Mouse (Mus musculus) stomach, embryonic 14.5 days (tissue): ENCODE data around the gene Ralb. TPM values are rescaled to one million over a fixed set of nuclear protein-coding genes. Genes with fewer than 3 reads are reported as not detected.
A peak's percentile ranks its signal among the peaks of the same experiment; 100 is the strongest.

ENCODE experiments used
- ATAC-seq: fragments of 200-750 bp; cut with Nextera tagmentation; 2 replicates; pipeline ENCODE4 v1.8.0; 2017; ENCODE audit warnings: low read depth, moderate TSS enrichment; ENCODE audit not compliant: insufficient number of reproducible peaks, insufficient read depth, low FRiP score
- H3K27ac ChIP-seq: fragments of 300-500 bp; sonication (generic); 2 replicates; pipeline ENCODE4 v1.5.1; 2014; ENCODE audit warnings: mild to moderate bottlenecking, low read length, moderate library complexity, mixed read lengths
- H3K27me3 ChIP-seq: fragments of 300-500 bp; sonication (generic); 2 replicates; pipeline ENCODE4 v1.6.1; 2014; ENCODE audit warnings: low read length, control low read depth, mixed read lengths; ENCODE audit not compliant: control insufficient read depth, insufficient read depth
- H3K36me3 ChIP-seq: fragments of 300-500 bp; sonication (generic); 2 replicates; pipeline ENCODE4 v1.6.1; 2014; ENCODE audit warnings: mild to moderate bottlenecking, control low read depth, low read length, moderate library complexity, mixed read lengths; ENCODE audit not compliant: control insufficient read depth, insufficient read depth
- H3K4me1 ChIP-seq: fragments of 300-500 bp; sonication (generic); 2 replicates; pipeline ENCODE4 v1.6.1; 2014; ENCODE audit warnings: low read length, control low read depth, mixed read lengths; ENCODE audit not compliant: control insufficient read depth, insufficient read depth
- H3K4me2 ChIP-seq: fragments of 300-500 bp; sonication (generic); replicated peaks from 2 replicates; pipeline ENCODE4 v1.6.1; 2014; ENCODE audit warnings: low read depth, low read length, control low read depth
- H3K4me3 ChIP-seq: fragments of 300-500 bp; sonication (generic); 2 replicates; pipeline ENCODE4 v1.5.1; 2014; ENCODE audit warnings: low read depth, low read length, control low read depth
- H3K9ac ChIP-seq: fragments of 300-500 bp; sonication (generic); replicated peaks from 2 replicates; pipeline ENCODE4 v1.6.1; 2014; ENCODE audit warnings: low read depth, mild to moderate bottlenecking, control low read depth, low read length, moderate library complexity, mixed read lengths
- H3K9me3 ChIP-seq: fragments of 300-500 bp; sonication (generic); 2 replicates; pipeline ENCODE4 v1.6.1; 2016; ENCODE audit warnings: low read depth, low read length, control low read depth; ENCODE audit not compliant: control insufficient read depth
- WGBS: fragments of 180-500 bp; shearing (Covaris S2); extraction: QIAGEN DNeasy Blood & Tissue Kit; methylation state at CpG from one replicate; pipeline ENCODE4 v1.1.7; 2014; 5-methylcytosine and 5-hydroxymethylcytosine counted together
- polyA plus RNA-seq: library from polyadenylated mRNA; unstranded; fragments of >200 nt; fragmentation: Nextera tagmentation; extraction: Ambion mirVana; gene quantifications from 2 replicates; pipeline ENCODE4 v1.2.1, GENCODE M21; 2014

Ralb gene
- polyA plus RNA-seq, 1 experiment from 2014 or later: 103 TPM

DNA sequence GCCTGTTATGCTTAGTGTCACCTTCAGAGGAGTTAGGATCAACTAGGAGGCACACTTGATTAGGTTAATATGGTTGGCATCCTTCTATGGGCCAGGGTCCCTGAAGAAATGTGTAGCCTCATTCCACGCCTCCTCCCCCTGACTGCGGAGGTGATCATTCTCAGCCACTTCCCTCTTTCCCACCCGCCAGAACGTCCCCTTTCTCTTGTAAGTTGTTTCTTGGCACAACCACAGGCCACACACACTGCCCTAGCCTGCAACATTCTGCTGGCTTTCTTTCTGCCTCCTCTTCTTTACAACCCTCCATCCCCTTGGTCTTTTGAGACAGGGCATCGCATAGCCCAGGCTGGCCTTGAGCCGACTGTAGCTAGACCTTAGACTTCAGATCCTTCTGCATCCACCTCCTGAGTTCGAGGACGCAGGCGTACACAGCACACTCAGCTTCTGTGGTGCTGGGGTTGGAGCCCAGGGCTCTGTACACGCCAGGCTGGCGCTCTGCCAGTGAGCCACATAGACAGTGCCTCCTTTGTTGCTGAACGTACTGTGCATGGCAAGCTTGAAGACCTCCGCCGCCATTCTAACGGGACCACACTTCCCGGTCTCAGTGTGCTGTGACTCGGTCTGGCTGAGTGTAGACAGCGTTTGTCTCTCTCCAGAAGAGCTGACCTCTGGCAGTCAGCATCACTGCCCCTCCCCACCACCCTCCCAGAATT is 28.7 kb upstream of the Ralb start:
- ATAC-seq: no peak
- no peak overlapping the region for H3K9ac ChIP-seq
- 0 out of 2 replicates have a peak, but pooled peaks cover 2% of the 10 kb centered on the region for H3K36me3 ChIP-seq
- no peaks in the 10 kb centered on the region for H3K4me1 ChIP-seq
- H3K9me3 ChIP-seq: no peaks in the 10 kb centered on the region
- H3K27me3 ChIP-seq: no peaks in the 10 kb centered on the region
- H3K4me3 ChIP-seq: no peak overlapping the region
- H3K27ac ChIP-seq: no peak overlapping the region
- 87% methylated on average over 18 of the region's 18 CpGs for WGBS
- no peak overlapping the region for H3K4me2 ChIP-seq

GRCm38 (mm10) chr1:119532165-119532564 is 27.6 kb upstream of the Ralb start:
- H3K4me3 ChIP-seq: no peak overlapping the region
- H3K4me1 ChIP-seq: no peaks in the 10 kb centered on the region
- WGBS: 93% methylated on average over 6 of the region's 6 CpGs
- ATAC-seq: no peak
- H3K27ac ChIP-seq: no peak overlapping the region
- peaks cover 5% of the 10 kb centered on the region; the same call in 1 of the 2 replicates for H3K9me3 ChIP-seq
- no peaks in the 10 kb centered on the region for H3K27me3 ChIP-seq
- no peak overlapping the region for H3K4me2 ChIP-seq
- peaks cover 9% of the 10 kb centered on the region; the same call in 1 of the 2 replicates for H3K36me3 ChIP-seq
- H3K9ac ChIP-seq: no peak overlapping the region

DNA sequence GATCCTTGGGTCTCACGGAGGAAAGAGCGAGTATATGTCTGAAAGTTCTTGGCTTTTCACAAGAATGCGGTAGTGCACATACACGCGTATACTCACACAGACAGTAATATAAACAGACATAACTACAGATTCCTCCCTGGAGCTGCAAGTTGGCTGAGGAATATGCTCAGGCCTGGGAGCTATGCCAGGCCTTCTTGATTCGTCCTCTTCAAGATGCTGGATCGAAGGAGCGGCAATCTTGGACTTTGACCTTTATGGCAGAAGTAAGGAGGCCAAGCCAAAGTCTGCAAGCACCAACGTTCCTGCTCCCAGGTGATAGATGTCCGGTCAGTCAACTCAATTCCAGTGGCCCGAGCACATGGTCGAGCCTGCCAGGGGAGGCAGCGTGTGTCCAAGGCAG is 26.3 kb upstream of the Ralb start:
- H3K9ac ChIP-seq: no peak overlapping the region
- H3K4me1 ChIP-seq: peaks cover 6% of the 10 kb centered on the region
- 66% methylated on average over 13 of the region's 13 CpGs for WGBS
- no peak overlapping the region for H3K27ac ChIP-seq
- no peak for ATAC-seq
- no peaks in the 10 kb centered on the region for H3K27me3 ChIP-seq
- H3K4me2 ChIP-seq: no peak overlapping the region
- no peak overlapping the region for H3K4me3 ChIP-seq
- peaks cover 10% of the 10 kb centered on the region; the same call in 1 of the 2 replicates for H3K36me3 ChIP-seq
- H3K9me3 ChIP-seq: peaks cover 13% of the 10 kb centered on the region; the same call in 1 of the 2 replicates

GRCm38 (mm10) chr1:119525689-119526591 is 21.3 kb upstream of the Ralb start, which contains the start of gene Tmem185b:
Tmem185b (plus strand) TSS chr1:119526160.
- Histone ChIP-seq H3K27ac (peak within 1 kb of the TSS; percentile 74), H3K27me3 (no peaks in the 10 kb centered on the region), H3K9ac (peak within 1 kb of the TSS; percentile 69), H3K4me2 (peak within 1 kb of the TSS; percentile 93), H3K4me3 (peak within 1 kb of the TSS; percentile 61), H3K9me3 (peaks cover 13% of the 10 kb centered on the region; the same call in 1 of the 2 replicates), H3K36me3 (peaks cover 10% of the 10 kb centered on the region; the same call in 1 of the 2 replicates), H3K4me1 (peaks cover 17% of the 10 kb centered on the region)
- 1% methylated on average over 71 of the region's 82 CpGs for WGBS
- peak; percentile 94 for ATAC-seq

GRCm38 (mm10) chr1:119525004-119525444 is 20.4 kb upstream of the Ralb start:
- H3K9ac ChIP-seq: peak overlapping the region; percentile 69; the same call in 1 of the 2 replicates
- peak overlapping the region; percentile 93 for H3K4me2 ChIP-seq
- no peaks in the 10 kb centered on the region for H3K27me3 ChIP-seq
- no peak for ATAC-seq
- peaks cover 13% of the 10 kb centered on the region; the same call in 1 of the 2 replicates for H3K9me3 ChIP-seq
- H3K36me3 ChIP-seq: peaks cover 10% of the 10 kb centered on the region; the same call in 1 of the 2 replicates
- peak overlapping the region; percentile 61 for H3K4me3 ChIP-seq
- no peak overlapping the region for H3K27ac ChIP-seq
- peaks cover 17% of the 10 kb centered on the region for H3K4me1 ChIP-seq
- 20% methylated on average over 5 of the region's 5 CpGs for WGBS

GRCm38 (mm10) chr1:119523826-119524225 is 19.2 kb upstream of the Ralb start:
- peaks cover 10% of the 10 kb centered on the region; the same call in 1 of the 2 replicates for H3K36me3 ChIP-seq
- no peak overlapping the region for H3K4me2 ChIP-seq
- H3K27me3 ChIP-seq: no peaks in the 10 kb centered on the region

DNA sequence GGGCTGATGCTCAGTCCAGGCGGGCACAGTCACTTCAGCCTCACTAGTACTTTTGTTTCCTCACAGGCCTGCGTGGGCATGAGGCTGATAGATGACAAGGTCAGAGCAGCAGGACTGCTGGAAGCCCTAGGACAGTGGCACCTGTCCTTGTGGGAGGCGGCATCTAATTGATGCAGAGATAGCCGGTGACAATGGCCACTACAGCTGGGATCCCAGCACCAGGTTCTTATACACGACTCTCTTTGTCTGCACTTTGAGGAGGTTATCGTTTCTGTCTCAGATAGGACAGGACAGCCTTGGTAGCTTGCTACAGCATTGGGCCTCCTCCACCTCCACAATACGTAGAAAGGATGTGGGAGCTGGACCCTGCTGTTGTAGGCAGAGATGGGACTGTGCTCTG is 18.8 kb upstream of the Ralb start:
- H3K4me3 ChIP-seq: no peak overlapping the region
- no peaks in the 10 kb centered on the region for H3K27me3 ChIP-seq
- H3K36me3 ChIP-seq: peaks cover 10% of the 10 kb centered on the region; the same call in 1 of the 2 replicates
- H3K9ac ChIP-seq: no peak overlapping the region
- ATAC-seq: no peak
- peaks cover 17% of the 10 kb centered on the region for H3K4me1 ChIP-seq
- H3K27ac ChIP-seq: no peak overlapping the region
- H3K4me2 ChIP-seq: no peak overlapping the region
- H3K9me3 ChIP-seq: peaks cover 13% of the 10 kb centered on the region; the same call in 1 of the 2 replicates
- WGBS: 82% methylated on average over 7 of the region's 7 CpGs

More at GRCm38 (mm10) chr1:119523826-119524225, 19.2 kb upstream of the Ralb start:
- H3K9me3 ChIP-seq: peaks cover 13% of the 10 kb centered on the region; the same call in 1 of the 2 replicates
- WGBS: 88% methylated on average over 7 of the region's 7 CpGs
- H3K27ac ChIP-seq: no peak overlapping the region
- no peak overlapping the region for H3K4me3 ChIP-seq
- no peak overlapping the region for H3K9ac ChIP-seq
- peaks cover 17% of the 10 kb centered on the region for H3K4me1 ChIP-seq
- no peak for ATAC-seq

DNA sequence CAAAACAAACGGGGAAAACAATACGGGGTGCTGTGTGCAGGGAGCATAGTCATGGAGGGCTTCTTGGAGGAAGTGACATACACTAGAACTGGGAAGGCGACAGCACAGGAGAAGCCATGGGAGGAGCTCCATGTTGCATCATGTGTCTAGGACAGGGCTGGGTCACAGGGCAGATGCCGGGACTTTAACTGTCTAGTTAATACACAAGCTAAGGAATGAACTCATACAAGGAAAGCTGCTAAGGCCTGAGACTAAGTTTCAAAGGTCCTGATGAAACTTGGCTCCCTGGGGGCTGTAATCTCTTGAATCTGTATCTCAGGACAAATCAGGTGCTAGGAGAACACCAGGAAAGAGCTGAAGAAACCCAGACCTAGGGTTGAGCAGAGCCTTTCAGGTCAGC is 18.1 kb upstream of the Ralb start:
- no peaks in the 10 kb centered on the region for H3K27me3 ChIP-seq
- H3K9me3 ChIP-seq: peaks cover 13% of the 10 kb centered on the region; the same call in 1 of the 2 replicates
- WGBS: 82% methylated on average over 4 of the region's 4 CpGs
- H3K4me3 ChIP-seq: no peak overlapping the region
- H3K4me1 ChIP-seq: peaks cover 22% of the 10 kb centered on the region
- ATAC-seq: no peak
- no peak overlapping the region for H3K9ac ChIP-seq
- H3K36me3 ChIP-seq: peaks cover 7% of the 10 kb centered on the region; the same call in 1 of the 2 replicates
- H3K27ac ChIP-seq: no peak overlapping the region
- H3K4me2 ChIP-seq: no peak overlapping the region
